Mouse (Mus musculus) limb, embryonic 13.5 days (tissue): Measurements from ENCODE around the gene Ly6g6e. TPM values are rescaled to one million over a fixed set of nuclear protein-coding genes. Genes with fewer than 3 reads are reported as not detected.
A peak's percentile ranks its signal among the peaks of the same experiment; 100 is the strongest.

Source experiments
- ATAC-seq: fragments of 200-750 bp; cut with Nextera tagmentation; 2 replicates; pipeline ENCODE4 v1.8.0; 2017; ENCODE audit warnings: low read depth, moderate number of reproducible peaks, moderate TSS enrichment; ENCODE audit not compliant: low FRiP score
- H3K27ac ChIP-seq: fragments of 300-500 bp; sonication (generic); 2 replicates; pipeline ENCODE4 v1.5.1; 2015; ENCODE audit warnings: inconsistent platforms, mild to moderate bottlenecking, moderate library complexity
- H3K27me3 ChIP-seq: fragments of 300-500 bp; sonication (generic); 2 replicates; pipeline ENCODE4 v1.6.1; 2015; ENCODE audit warnings: mild to moderate bottlenecking, inconsistent platforms
- H3K36me3 ChIP-seq: fragments of 300-500 bp; sonication (generic); 2 replicates; pipeline ENCODE4 v1.6.1; 2015; ENCODE audit warnings: inconsistent platforms, mild to moderate bottlenecking, moderate library complexity
- H3K4me1 ChIP-seq: fragments of 300-500 bp; sonication (generic); 2 replicates; pipeline ENCODE4 v1.6.1; 2015; ENCODE audit warnings: inconsistent platforms
- H3K4me2 ChIP-seq: fragments of 300-500 bp; sonication (generic); replicated peaks from 2 replicates; pipeline ENCODE4 v1.6.1; 2015; ENCODE audit warnings: inconsistent platforms, mild to moderate bottlenecking, moderate library complexity
- H3K4me3 ChIP-seq: fragments of 300-500 bp; sonication (generic); 2 replicates; pipeline ENCODE4 v1.5.1; 2015; ENCODE audit warnings: moderate library complexity, mild to moderate bottlenecking, inconsistent platforms
- H3K9ac ChIP-seq: fragments of 300-500 bp; sonication (generic); 2 replicates; pipeline ENCODE4 v1.6.1; 2015; ENCODE audit warnings: mild to moderate bottlenecking, inconsistent platforms
- H3K9me3 ChIP-seq: fragments of 300-500 bp; sonication (generic); 2 replicates; pipeline ENCODE4 v1.6.1; 2016; ENCODE audit warnings: inconsistent platforms
- WGBS: fragments of 180-500 bp; shearing (Covaris S2); methylation state at CpG from one replicate; pipeline ENCODE4 v1.1.7; 2015; 5-methylcytosine and 5-hydroxymethylcytosine counted together
- polyA plus RNA-seq: library from polyadenylated mRNA; unstranded; fragments of >200 nt; fragmentation: Nextera tagmentation; extraction: Ambion mirVana; gene quantifications from 2 replicates; pipeline ENCODE4 v1.2.1, GENCODE M21; 2015

Gene Ly6g6e
- polyA plus RNA-seq, 1 experiment from 2014 or later = 3.4 TPM

- Histone ChIP-seq H3K9me3 (no peaks in the 10 kb centered on the region), H3K9ac (no peak overlapping the region), H3K36me3 (peaks cover 99% of the 10 kb centered on the region), H3K27ac (no peak overlapping the region), H3K4me2 (no peak overlapping the region), H3K4me1 (no peaks in the 10 kb centered on the region), H3K4me3 (no peak overlapping the region), H3K27me3 (no peaks in the 10 kb centered on the region)
- WGBS = 89% methylated on average over 12 of the region's 12 CpGs
- no peak for ATAC-seq
Observed at GRCm38 (mm10) chr17:35097164-35097655, 20.5 kb downstream of the Ly6g6e start.

GRCm38 (mm10) chr17:35100196-35100765 lies 23.6 kb downstream of the Ly6g6e start:
- no peak overlapping the region for H3K4me2 ChIP-seq
- peaks cover 91% of the 10 kb centered on the region for H3K36me3 ChIP-seq
- H3K4me1 ChIP-seq = no peaks in the 10 kb centered on the region
- H3K9ac ChIP-seq = no peak overlapping the region
- no peaks in the 10 kb centered on the region for H3K27me3 ChIP-seq
- no peak overlapping the region for H3K27ac ChIP-seq
- no peak for ATAC-seq
- 82% methylated on average over 10 of the region's 10 CpGs for WGBS
- no peaks in the 10 kb centered on the region for H3K9me3 ChIP-seq
- no peak overlapping the region for H3K4me3 ChIP-seq

GRCm38 (mm10) chr17:35101161-35101560 lies 24.5 kb downstream of the Ly6g6e start:
- H3K4me3 ChIP-seq = no peak overlapping the region
- H3K27me3 ChIP-seq = no peaks in the 10 kb centered on the region
- H3K9ac ChIP-seq = no peak overlapping the region; the same call in 1 of the 2 replicates
- H3K36me3 ChIP-seq = peaks cover 82% of the 10 kb centered on the region
- no peaks in the 10 kb centered on the region for H3K9me3 ChIP-seq
- H3K4me1 ChIP-seq = no peaks in the 10 kb centered on the region; the same call in 1 of the 2 replicates
- H3K27ac ChIP-seq = no peak overlapping the region
- ATAC-seq = no peak
- 90% methylated on average over 11 of the region's 11 CpGs for WGBS
- no peak overlapping the region for H3K4me2 ChIP-seq

GRCm38 (mm10) chr17:35102299-35102698 lies 25.6 kb downstream of the Ly6g6e start:
- no peak overlapping the region for H3K9ac ChIP-seq
- no peaks in the 10 kb centered on the region for H3K9me3 ChIP-seq
- H3K27me3 ChIP-seq = no peaks in the 10 kb centered on the region
- H3K27ac ChIP-seq = no peak overlapping the region
- ATAC-seq = peak; percentile 55; the same call in 1 of the 2 replicates
- no peak overlapping the region for H3K4me2 ChIP-seq
- no peaks in the 10 kb centered on the region; the same call in 1 of the 2 replicates for H3K4me1 ChIP-seq
- H3K4me3 ChIP-seq = no peak overlapping the region
- H3K36me3 ChIP-seq = peaks cover 71% of the 10 kb centered on the region
- 70% methylated on average over 8 of the region's 8 CpGs for WGBS

- Histone ChIP-seq H3K36me3 (peaks cover 61% of the 10 kb centered on the region), H3K4me2 (no peak overlapping the region), H3K9me3 (no peaks in the 10 kb centered on the region), H3K4me3 (no peak overlapping the region), H3K27me3 (no peaks in the 10 kb centered on the region), H3K27ac (no peak overlapping the region), H3K9ac (no peak overlapping the region), H3K4me1 (no peaks in the 10 kb centered on the region; the same call in 1 of the 2 replicates)
- WGBS = 74% methylated on average over 6 of the region's 6 CpGs
- ATAC-seq = no peak
Observed at GRCm38 (mm10) chr17:35103221-35103690, 26.6 kb downstream of the Ly6g6e start.

GRCm38 (mm10) chr17:35104079-35104478 lies 27.4 kb downstream of the Ly6g6e start:
- no peaks in the 10 kb centered on the region for H3K27me3 ChIP-seq
- no peak overlapping the region for H3K4me3 ChIP-seq
- H3K27ac ChIP-seq = no peak overlapping the region
- no peak overlapping the region for H3K4me2 ChIP-seq
- 89% methylated on average over 7 of the region's 7 CpGs for WGBS
- ATAC-seq = no peak
- H3K9me3 ChIP-seq = no peaks in the 10 kb centered on the region
- no peak overlapping the region for H3K9ac ChIP-seq
- H3K4me1 ChIP-seq = no peaks in the 10 kb centered on the region; the same call in 1 of the 2 replicates
- H3K36me3 ChIP-seq = peaks cover 53% of the 10 kb centered on the region

- 81% methylated on average over 6 of the region's 6 CpGs for WGBS
- no peaks in the 10 kb centered on the region for H3K9me3 ChIP-seq
- ATAC-seq = no peak
- no peaks in the 10 kb centered on the region; the same call in 1 of the 2 replicates for H3K4me1 ChIP-seq
- no peak overlapping the region for H3K4me3 ChIP-seq
- peaks cover 46% of the 10 kb centered on the region for H3K36me3 ChIP-seq
- no peak overlapping the region; the same call in 1 of the 2 replicates for H3K27ac ChIP-seq
- H3K9ac ChIP-seq = peak overlapping the region; percentile 31; the same call in 1 of the 2 replicates
- H3K4me2 ChIP-seq = no peak overlapping the region
- H3K27me3 ChIP-seq = no peaks in the 10 kb centered on the region
Observed at GRCm38 (mm10) chr17:35104754-35105153, 28.1 kb downstream of the Ly6g6e start.

- peak overlapping the region; percentile 32; the same call in 1 of the 2 replicates for H3K4me2 ChIP-seq
- no peak overlapping the region; the same call in 1 of the 2 replicates for H3K9ac ChIP-seq
- H3K27ac ChIP-seq = no peak overlapping the region
- 28% methylated on average over 13 of the region's 13 CpGs for whole genome bisulfite sequencing
- peaks cover 35% of the 10 kb centered on the region for H3K36me3 ChIP-seq
- H3K9me3 ChIP-seq = no peaks in the 10 kb centered on the region
- no peaks in the 10 kb centered on the region; the same call in 1 of the 2 replicates for H3K4me1 ChIP-seq
- no peaks in the 10 kb centered on the region for H3K27me3 ChIP-seq
- no peak for ATAC-seq
- H3K4me3 ChIP-seq = no peak overlapping the region
Observed at GRCm38 (mm10) chr17:35105740-35106389, 29.2 kb downstream of the Ly6g6e start.

GRCm38 (mm10) chr17:35106522-35106921 lies 29.8 kb downstream of the Ly6g6e start:
- WGBS = 72% methylated on average over 3 of the region's 3 CpGs
- no peak overlapping the region for H3K4me2 ChIP-seq
- no peaks in the 10 kb centered on the region for H3K9me3 ChIP-seq

GRCm38 (mm10) chr17:35108097-35108496 lies 31.4 kb downstream of the Ly6g6e start, which contains the start of gene Ly6g5c:
Gene Ly6g5c, plus strand, starts transcription at chr17:35108279.
- Histone ChIP-seq H3K36me3 (peaks cover 13% of the 10 kb centered on the region), H3K9me3 (no peaks in the 10 kb centered on the region)

More at GRCm38 (mm10) chr17:35106522-35106921, 29.8 kb downstream of the Ly6g6e start:
- Histone ChIP-seq H3K9ac (no peak overlapping the region), H3K27me3 (no peaks in the 10 kb centered on the region), H3K4me1 (no peaks in the 10 kb centered on the region; the same call in 1 of the 2 replicates), H3K36me3 (peaks cover 29% of the 10 kb centered on the region), H3K27ac (no peak overlapping the region), H3K4me3 (no peak overlapping the region)
- ATAC-seq = no peak

GRCm38 (mm10) chr17:35111774-35112173 lies 35.1 kb downstream of the Ly6g6e start:
- H3K27me3 ChIP-seq = no peaks in the 10 kb centered on the region
- 80% methylated on average over 9 of the region's 9 CpGs for WGBS
- H3K9me3 ChIP-seq = no peaks in the 10 kb centered on the region
- no peak overlapping the region for H3K27ac ChIP-seq
- no peak for ATAC-seq
- H3K4me2 ChIP-seq = no peak overlapping the region
- H3K9ac ChIP-seq = no peak overlapping the region
- H3K4me1 ChIP-seq = no peaks in the 10 kb centered on the region
- H3K4me3 ChIP-seq = no peak overlapping the region
- H3K36me3 ChIP-seq = peaks cover 25% of the 10 kb centered on the region

More at GRCm38 (mm10) chr17:35108097-35108496, 31.4 kb downstream of the Ly6g6e start, which contains the start of gene Ly6g5c:
- ATAC-seq = no peak
- H3K4me1 ChIP-seq = no peaks in the 10 kb centered on the region; the same call in 1 of the 2 replicates
- H3K4me2 ChIP-seq = no peak within 1 kb of the TSS
- WGBS = 76% methylated on average over 6 of the region's 6 CpGs
- no peak within 1 kb of the TSS for H3K9ac ChIP-seq
- no peak within 1 kb of the TSS for H3K4me3 ChIP-seq
- H3K27me3 ChIP-seq = no peaks in the 10 kb centered on the region
- H3K27ac ChIP-seq = no peak within 1 kb of the TSS
